Mouse (Mus musculus) intestine, embryonic 15.5 days (tissue): ENCODE measurements around the gene Reps1. TPM values are rescaled to one million over a fixed set of nuclear protein-coding genes. Genes with fewer than 3 reads are reported as not detected.
"Not testable (repeated sequence)": the region's sequence is repeated elsewhere in the genome, so short reads cannot be mapped to it uniquely, and the experiment has no call there.

Experiments
- ATAC-seq: fragments of 200-750 bp; cut with Nextera tagmentation; 2 replicates; pipeline ENCODE4 v1.8.0; 2017; ENCODE audit warnings: moderate TSS enrichment, moderate library complexity
- H3K27ac ChIP-seq: fragments of 300-500 bp; sonication (generic); 2 replicates; pipeline ENCODE4 v1.5.1; 2015; ENCODE audit warnings: mild to moderate bottlenecking, inconsistent platforms
- H3K27me3 ChIP-seq: fragments of 300-500 bp; sonication (generic); replicated peaks from 2 replicates; pipeline ENCODE4 v1.6.1; 2015; ENCODE audit warnings: inconsistent platforms
- H3K36me3 ChIP-seq: fragments of 300-500 bp; sonication (generic); 2 replicates; pipeline ENCODE4 v1.6.1; 2015; ENCODE audit warnings: inconsistent platforms
- H3K4me1 ChIP-seq: fragments of 300-500 bp; sonication (generic); replicated peaks from 2 replicates; pipeline ENCODE4 v1.6.1; 2015; ENCODE audit warnings: inconsistent platforms
- H3K4me2 ChIP-seq: fragments of 300-500 bp; sonication (generic); replicated peaks from 2 replicates; pipeline ENCODE4 v1.6.1; 2015; ENCODE audit warnings: mild to moderate bottlenecking, inconsistent platforms
- H3K4me3 ChIP-seq: fragments of 300-500 bp; sonication (generic); replicated peaks from 2 replicates; pipeline ENCODE4 v1.5.1; 2015; ENCODE audit warnings: inconsistent platforms
- H3K9ac ChIP-seq: fragments of 300-500 bp; sonication (generic); 2 replicates; pipeline ENCODE4 v1.6.1; 2015; ENCODE audit warnings: inconsistent platforms
- H3K9me3 ChIP-seq: fragments of 300-500 bp; sonication (generic); 2 replicates; pipeline ENCODE4 v1.6.1; 2016; ENCODE audit warnings: inconsistent platforms
- WGBS: fragments of 180-500 bp; shearing (Covaris S2); methylation state at CpG from one replicate; pipeline ENCODE4 v1.1.7; 2015; 5-methylcytosine and 5-hydroxymethylcytosine counted together
- polyA plus RNA-seq: library from polyadenylated mRNA; unstranded; fragments of >200 nt; fragmentation: Nextera tagmentation; extraction: Ambion mirVana; gene quantifications from 2 replicates; pipeline ENCODE4 v1.2.1, GENCODE M21; 2015

Reps1 gene
- polyA plus RNA-seq, 1 experiment from 2014 or later, result 14.8 TPM

DNA sequence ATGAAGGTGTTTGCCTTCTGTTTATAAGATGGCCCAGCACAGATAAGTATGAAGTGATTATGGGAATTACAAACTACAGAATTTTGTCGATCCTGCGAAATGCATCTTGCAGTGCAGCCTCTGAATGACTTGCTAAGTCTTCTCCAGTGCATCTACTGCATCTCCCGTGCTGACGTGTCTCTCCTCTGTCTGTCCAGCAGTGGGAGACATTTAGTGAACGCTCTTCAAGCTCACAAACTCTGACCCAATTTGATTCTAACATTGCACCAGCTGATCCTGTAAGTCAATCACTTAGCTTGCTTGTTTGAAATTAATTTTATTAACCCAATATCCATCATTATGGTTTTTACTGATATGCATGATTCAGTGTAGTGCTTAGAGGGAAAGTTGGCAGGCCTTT is 51.8 kb downstream of the Reps1 start:
- no peak for ATAC-seq
- Histone ChIP-seq H3K27me3 (no peaks in the 10 kb centered on the region), H3K36me3 (0 out of 2 replicates have a peak, but pooled peaks cover 2% of the 10 kb centered on the region), H3K9ac (no peak overlapping the region), H3K27ac (no peak overlapping the region), H3K9me3 (no peaks in the 10 kb centered on the region), H3K4me2 (no peak overlapping the region), H3K4me3 (no peak overlapping the region), H3K4me1 (no peaks in the 10 kb centered on the region)
- WGBS, result 75% methylated on average over 5 of the region's 5 CpGs

DNA sequence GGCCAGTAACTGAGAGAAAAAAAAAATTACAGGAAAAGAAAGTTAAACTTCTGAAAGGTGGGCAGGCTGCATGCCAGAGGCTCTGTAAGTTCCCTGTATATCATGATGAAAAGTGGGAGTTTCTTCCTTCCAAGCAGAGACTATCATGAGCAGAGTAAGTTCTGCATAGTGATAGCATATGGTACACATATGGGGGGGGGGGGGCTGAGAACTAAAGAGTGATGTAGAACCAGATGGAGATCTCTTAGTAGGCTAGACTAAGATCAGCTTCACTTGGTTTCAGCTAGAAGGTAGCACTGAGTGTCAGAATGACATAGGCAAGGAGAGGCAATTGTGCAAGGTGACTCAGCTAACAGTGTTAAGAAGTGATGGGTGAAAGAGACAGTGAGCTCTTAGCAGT is 55.3 kb downstream of the Reps1 start:
- ATAC-seq, result no peak
- Histone ChIP-seq H3K9ac (no peak overlapping the region), H3K27me3 (no peaks in the 10 kb centered on the region), H3K4me1 (no peaks in the 10 kb centered on the region), H3K27ac (no peak overlapping the region), H3K4me2 (no peak overlapping the region), H3K9me3 (no peaks in the 10 kb centered on the region), H3K36me3 (0 out of 2 replicates have a peak, but pooled peaks cover 6% of the 10 kb centered on the region), H3K4me3 (no peak overlapping the region)

DNA sequence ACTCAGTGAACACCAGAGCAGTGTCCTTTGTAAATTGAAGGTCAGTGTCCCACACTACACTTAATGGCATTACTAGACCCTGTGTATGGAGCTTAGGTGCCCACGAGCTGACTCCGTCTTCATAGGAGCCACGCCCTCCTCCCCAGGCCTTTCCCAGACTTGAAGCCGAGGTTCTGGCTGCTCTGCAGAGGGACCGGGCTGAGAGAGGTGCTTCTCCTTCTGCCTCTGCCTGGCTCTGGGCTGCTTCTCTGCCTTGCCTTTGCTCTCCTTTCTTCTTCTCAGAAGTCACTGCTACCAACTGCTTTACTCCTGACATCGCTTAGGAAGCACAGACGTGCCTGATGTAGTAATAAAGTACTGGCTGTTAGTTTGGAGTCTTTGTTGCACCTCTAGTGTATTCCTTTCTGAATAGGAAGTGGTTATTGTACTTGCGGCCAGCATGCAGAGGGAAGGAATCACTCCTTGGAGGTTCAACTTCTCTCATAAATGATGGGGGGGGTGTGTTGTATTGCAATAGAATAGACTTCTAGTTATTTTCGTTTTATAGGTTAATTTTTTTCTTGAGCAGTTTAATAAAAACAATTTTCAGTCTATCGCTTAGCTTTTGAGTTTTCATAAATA is 57.9 kb downstream of the Reps1 start:
- no peak overlapping the region for H3K4me2 ChIP-seq
- H3K4me1 ChIP-seq, result no peaks in the 10 kb centered on the region
- 80% methylated on average over 10 of the region's 10 CpGs for WGBS
- no peak overlapping the region for H3K27ac ChIP-seq
- 0 out of 2 replicates have a peak, but pooled peaks cover 10% of the 10 kb centered on the region for H3K36me3 ChIP-seq
- no peak overlapping the region for H3K4me3 ChIP-seq
- no peak overlapping the region for H3K9ac ChIP-seq
- no peaks in the 10 kb centered on the region for H3K9me3 ChIP-seq
- no peak for ATAC-seq
- no peaks in the 10 kb centered on the region for H3K27me3 ChIP-seq

DNA sequence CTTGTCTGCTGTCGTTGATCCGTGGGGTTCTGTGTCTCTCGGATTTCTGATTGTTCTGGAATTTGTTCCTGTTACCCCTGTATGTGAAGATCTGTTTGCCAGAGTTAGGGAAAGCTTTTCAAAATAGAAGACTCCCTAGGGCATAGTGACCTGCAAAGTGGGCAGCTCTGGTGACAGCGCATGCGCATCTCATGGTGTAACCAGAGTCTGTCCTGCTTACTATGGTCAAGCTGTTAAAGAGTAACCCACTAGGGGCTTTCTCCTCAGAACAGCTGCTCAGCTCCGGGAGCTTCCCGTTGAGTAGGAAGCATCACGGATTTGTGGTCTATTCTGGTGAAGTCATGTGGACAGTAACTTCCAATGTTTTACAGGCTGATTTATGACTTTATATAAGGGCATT is 62.7 kb downstream of the Reps1 start:
- no peak for ATAC-seq
- Histone ChIP-seq H3K9me3 (no peaks in the 10 kb centered on the region), H3K4me3 (no peak overlapping the region), H3K27me3 (no peaks in the 10 kb centered on the region), H3K9ac (no peak overlapping the region), H3K36me3 (peaks cover 22% of the 10 kb centered on the region), H3K27ac (no peak overlapping the region), H3K4me1 (no peaks in the 10 kb centered on the region), H3K4me2 (no peak overlapping the region)
- 87% methylated on average over 8 of the region's 8 CpGs for WGBS

DNA sequence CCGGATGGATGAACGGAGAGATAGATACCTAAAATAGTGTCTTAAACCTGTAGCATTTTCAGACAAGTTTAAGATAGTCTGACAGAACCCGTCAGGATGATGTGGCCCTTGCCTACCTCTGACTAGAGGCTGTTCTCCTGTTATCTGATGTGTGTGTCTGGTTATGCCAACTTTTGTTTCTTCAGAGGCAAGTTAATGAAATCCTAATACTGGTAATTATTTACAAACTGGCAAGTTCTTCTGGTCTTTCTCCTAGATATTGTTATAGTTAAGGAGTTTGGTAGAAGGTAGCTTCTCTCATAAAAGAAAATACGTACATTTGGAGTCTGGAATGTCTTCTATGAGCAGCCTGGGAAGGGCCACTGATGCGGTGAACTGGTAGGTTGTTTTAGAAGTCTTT is 74.6 kb downstream of the Reps1 start:
- Histone ChIP-seq H3K9ac (no peak overlapping the region), H3K9me3 (no peaks in the 10 kb centered on the region), H3K27me3 (no peaks in the 10 kb centered on the region), H3K27ac (no peak overlapping the region), H3K4me3 (no peak overlapping the region), H3K4me2 (no peak overlapping the region), H3K4me1 (no peaks in the 10 kb centered on the region), H3K36me3 (peaks cover 2% of the 10 kb centered on the region; the same call in 1 of the 2 replicates)
- ATAC-seq, result no peak
- WGBS, result 91% methylated on average over 5 of the region's 5 CpGs

DNA sequence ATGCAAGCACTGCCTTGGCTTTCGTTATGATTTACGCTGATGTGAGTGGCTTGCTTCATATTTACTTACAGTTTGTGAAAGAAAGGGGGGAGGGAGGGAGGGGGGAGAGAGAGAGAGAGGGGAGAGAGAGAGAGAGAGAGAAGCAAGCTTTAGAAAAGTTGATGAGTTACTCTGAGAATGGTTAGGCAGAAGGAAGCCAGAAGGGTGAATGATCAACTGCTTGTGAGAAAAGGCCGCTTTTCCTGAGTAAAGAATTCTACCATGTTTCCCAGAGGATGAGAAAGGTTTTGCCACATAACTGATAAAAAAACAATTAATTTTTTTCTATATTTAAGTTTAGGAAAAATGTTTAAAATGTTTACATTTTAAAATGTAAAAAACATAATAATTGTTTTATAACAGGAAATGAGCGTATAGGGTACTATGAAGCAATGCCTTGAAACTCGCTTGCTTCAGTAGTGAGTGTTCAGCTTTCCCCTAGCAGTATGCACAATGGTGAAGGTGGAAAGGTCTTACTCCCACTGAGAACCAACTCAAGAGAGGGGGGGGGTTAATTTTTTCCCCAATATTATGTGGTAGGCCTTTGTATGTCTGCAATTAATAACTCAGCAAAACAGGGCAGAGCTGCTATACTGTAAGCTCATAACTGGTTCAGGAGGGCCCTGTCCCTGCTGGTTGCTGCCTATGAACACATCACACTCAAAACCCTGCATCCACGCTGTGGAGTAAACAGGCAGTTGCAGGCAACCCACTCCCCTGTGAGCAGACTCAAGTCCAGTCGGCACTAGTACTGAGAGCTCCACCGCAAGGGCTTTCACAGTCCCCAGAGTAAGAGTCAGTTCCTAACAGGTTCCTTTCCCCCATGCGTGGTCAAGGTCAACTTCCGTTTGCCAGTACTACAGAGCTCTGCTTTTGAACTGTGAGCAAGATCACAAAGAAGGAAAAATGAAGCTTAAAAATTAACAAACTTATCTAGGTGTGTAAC is 76.3 kb downstream of the Reps1 start:
- Histone ChIP-seq H3K4me3 (no peak overlapping the region), H3K27me3 (no peaks in the 10 kb centered on the region), H3K27ac (peak overlapping the region; percentile 71), H3K4me2 (no peak overlapping the region), H3K36me3 (no peaks in the 10 kb centered on the region), H3K4me1 (no peaks in the 10 kb centered on the region), H3K9ac (no peak overlapping the region), H3K9me3 (no peaks in the 10 kb centered on the region)
- 72% methylated on average over 10 of the region's 10 CpGs for WGBS
- ATAC-seq, result peak; percentile 84

DNA sequence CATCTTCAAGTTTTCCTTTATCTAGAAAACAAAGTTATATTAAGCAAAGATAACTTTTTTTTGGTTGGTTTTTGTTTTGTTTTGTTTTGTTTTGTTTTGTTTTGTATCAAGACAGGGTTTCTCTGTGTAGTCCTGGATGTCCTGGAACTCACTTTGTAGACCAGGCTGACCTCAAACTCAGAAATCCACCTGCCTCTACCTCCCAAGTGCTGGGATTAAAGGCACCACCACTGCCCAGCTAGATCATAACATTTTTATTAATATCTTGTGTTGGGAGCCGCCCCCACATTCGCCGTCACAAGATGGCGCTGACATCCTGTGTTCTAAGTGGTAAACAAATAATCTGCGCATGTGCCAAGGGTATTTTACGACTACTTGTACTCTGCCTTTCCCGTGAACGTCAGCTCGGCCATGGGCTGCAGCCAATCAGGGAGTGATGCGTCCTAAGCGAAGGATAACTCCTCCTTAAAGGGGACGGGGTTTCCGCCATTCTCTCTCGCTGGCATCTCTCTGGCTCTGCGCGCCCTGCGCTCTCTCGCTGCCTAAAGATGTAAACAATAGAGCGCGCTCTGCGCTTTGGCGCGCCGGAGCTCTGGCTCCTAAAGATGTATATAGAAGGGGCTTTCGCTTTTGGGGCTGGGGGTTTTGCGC is 83.3 kb downstream of the Reps1 start:
- H3K4me1 ChIP-seq, H3K36me3 ChIP-seq, ATAC-seq, H3K9ac ChIP-seq, H3K27me3 ChIP-seq, H3K9me3 ChIP-seq, H3K27ac ChIP-seq: not testable (repeated sequence)
- H3K4me2 ChIP-seq, result peak overlapping the region; percentile 35; the same call in 1 of the 2 replicates
- peak overlapping the region; percentile 20; the same call in 1 of the 2 replicates for H3K4me3 ChIP-seq
- WGBS, result 67% methylated on average over 15 of the region's 26 CpGs

DNA sequence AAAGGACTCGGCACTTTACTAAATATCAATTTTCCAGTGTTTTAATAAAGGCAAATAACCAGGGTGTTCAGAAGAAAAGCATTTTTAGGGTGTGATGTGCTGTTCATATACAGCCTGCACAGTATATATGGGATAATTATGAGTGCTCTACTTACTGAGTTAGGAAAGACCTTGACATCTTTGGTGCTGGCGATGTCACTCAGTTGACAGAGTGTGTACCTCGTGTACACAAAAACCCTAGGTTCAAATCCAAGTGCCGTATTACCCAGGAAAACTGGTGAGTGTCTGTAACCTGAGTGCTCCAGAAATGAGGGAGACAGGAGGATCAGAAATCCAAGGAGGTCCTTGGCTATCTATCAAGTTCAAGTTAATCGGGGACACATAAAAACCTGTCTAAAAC is 84.0 kb downstream of the Reps1 start:
- H3K27me3 ChIP-seq, result no peaks in the 10 kb centered on the region
- no peak overlapping the region for H3K27ac ChIP-seq
- no peak for ATAC-seq
- peak overlapping the region; percentile 20; the same call in 1 of the 2 replicates for H3K4me3 ChIP-seq
- WGBS, result 79% methylated on average over 5 of the region's 5 CpGs
- H3K4me1 ChIP-seq, result no peaks in the 10 kb centered on the region
- H3K4me2 ChIP-seq, result peak overlapping the region; percentile 35; the same call in 1 of the 2 replicates
- no peaks in the 10 kb centered on the region for H3K9me3 ChIP-seq
- no peak overlapping the region for H3K9ac ChIP-seq
- no peaks in the 10 kb centered on the region for H3K36me3 ChIP-seq

DNA sequence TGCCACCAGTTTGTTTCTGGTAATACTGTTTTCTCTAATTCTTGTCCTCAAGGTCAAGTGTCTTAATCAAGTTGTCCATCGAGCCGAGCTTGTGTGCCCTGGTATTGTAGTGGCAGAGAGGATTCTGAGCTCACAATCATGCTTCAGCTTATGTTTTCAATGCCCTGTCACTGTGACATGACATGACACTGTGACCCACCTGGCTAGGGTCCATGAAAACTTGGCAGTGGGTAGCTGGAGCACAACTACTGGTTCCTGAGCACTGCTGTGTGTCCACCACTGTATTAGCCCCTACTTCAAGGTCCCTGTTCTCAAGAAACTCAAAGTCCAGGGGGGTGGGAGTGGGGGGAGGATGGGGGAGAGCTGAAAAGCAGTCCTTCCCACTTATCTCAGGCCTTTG is 85.7 kb downstream of the Reps1 start:
- 88% methylated on average over 2 of the region's 2 CpGs for WGBS
- no peak overlapping the region for H3K9ac ChIP-seq
- no peak for ATAC-seq

DNA sequence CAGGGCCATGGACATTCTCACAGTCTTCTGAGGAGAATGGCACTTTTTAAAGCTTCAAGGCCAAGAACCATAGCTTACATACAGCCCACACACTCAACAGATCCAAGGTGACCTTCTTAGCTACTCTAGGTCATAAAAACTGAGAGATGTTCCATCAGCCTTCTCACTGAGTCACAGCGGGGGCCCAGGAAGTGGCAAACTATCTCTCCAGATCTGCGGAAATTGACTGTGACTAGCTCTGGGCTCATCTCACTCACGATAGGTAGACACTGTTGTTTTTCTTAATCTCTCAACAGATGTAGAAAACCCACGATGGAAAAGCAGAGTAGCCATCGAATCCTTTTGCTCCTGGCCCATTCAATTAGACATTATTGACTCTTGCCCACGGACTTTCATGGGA is 86.6 kb downstream of the Reps1 start:
- H3K4me3 ChIP-seq, result no peak overlapping the region
- WGBS, result 82% methylated on average over 6 of the region's 6 CpGs
- H3K27ac ChIP-seq, result no peak overlapping the region
- no peak for ATAC-seq
- H3K4me2 ChIP-seq, result no peak overlapping the region
- no peak overlapping the region for H3K9ac ChIP-seq
- H3K4me1 ChIP-seq, result no peaks in the 10 kb centered on the region
- H3K9me3 ChIP-seq, result no peaks in the 10 kb centered on the region
- no peaks in the 10 kb centered on the region for H3K36me3 ChIP-seq
- no peaks in the 10 kb centered on the region for H3K27me3 ChIP-seq

More for the DNA sequence above, 85.7 kb downstream of the Reps1 start:
- H3K9me3 ChIP-seq, result no peaks in the 10 kb centered on the region
- H3K27ac ChIP-seq, result no peak overlapping the region
- H3K4me1 ChIP-seq, result no peaks in the 10 kb centered on the region
- no peaks in the 10 kb centered on the region for H3K27me3 ChIP-seq
- no peak overlapping the region for H3K4me3 ChIP-seq
- H3K4me2 ChIP-seq, result no peak overlapping the region
- no peaks in the 10 kb centered on the region for H3K36me3 ChIP-seq

DNA sequence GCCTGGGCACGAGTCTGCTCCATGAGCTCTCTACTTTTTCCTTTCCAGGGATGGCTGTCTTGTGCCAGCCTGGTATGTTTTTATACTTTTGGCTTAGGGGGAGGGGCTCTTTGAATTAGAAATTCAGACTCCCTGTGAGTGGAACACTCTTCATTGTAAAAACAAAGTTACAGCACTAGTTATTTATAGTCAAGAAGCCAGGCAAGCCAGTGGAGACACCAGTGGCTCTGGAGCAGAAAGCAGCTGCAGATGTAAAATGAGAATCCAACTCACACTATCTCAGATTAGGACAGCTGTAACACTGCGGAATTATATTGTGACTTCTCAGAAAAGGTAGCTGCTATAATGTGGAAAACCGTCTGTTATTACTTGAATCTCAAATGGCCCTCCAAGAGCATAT is 91.6 kb downstream of the Reps1 start:
- Histone ChIP-seq H3K9me3 (no peaks in the 10 kb centered on the region), H3K9ac (no peak overlapping the region), H3K27ac (no peak overlapping the region), H3K27me3 (no peaks in the 10 kb centered on the region), H3K36me3 (no peaks in the 10 kb centered on the region), H3K4me2 (no peak overlapping the region), H3K4me3 (no peak overlapping the region), H3K4me1 (no peaks in the 10 kb centered on the region)
- no peak for ATAC-seq
- WGBS, result 76% methylated on average over 3 of the region's 3 CpGs

DNA sequence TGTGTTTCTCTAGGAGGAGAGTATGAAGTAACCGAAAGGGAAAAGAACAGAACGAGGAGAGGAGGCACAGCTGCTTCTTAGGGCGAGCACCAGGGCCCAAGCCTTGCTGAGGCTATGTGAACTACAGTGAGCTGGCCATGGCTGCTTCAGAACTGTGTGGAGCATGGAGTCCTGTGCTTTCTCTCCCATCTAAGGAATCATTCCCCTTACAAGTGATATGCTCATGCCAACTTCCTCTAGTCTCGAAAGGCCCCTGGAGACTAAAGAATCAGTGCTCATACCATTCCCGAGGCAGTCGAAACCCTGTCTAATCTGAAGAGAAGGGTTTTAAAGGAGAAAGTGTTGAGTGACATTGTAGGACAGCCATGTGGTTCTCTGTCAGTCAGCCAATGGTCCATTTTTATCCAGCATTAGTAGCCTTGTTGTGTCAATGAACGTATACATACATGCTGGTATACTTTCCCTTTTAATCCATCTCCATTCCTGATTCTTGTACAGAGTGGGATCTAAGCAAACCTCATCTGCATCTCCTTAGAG is 106.8 kb downstream of the Reps1 start:
- Histone ChIP-seq H3K4me2 (no peak overlapping the region), H3K9me3 (no peaks in the 10 kb centered on the region), H3K4me1 (no peaks in the 10 kb centered on the region), H3K27me3 (no peaks in the 10 kb centered on the region), H3K4me3 (no peak overlapping the region), H3K36me3 (no peaks in the 10 kb centered on the region), H3K9ac (no peak overlapping the region), H3K27ac (no peak overlapping the region)
- ATAC-seq, result no peak
- WGBS, result 87% methylated on average over 7 of the region's 7 CpGs
